Mouse (Mus musculus) testis, postnatal 14 days (tissue): Measurements from ENCODE around the gene Ppp1ca.

Source experiments
- DNase-seq: peaks from one replicate; pipeline ENCODE4 v3.0.0; 2021; ENCODE audit warnings: low spot score

The Ppp1ca gene

GRCm38 (mm10) chr19:4154437-4155222 lies 37.2 kb upstream of the Ppp1ca start:
- DNase-seq = no peak

GRCm38 (mm10) chr19:4155223-4156072 lies 36.4 kb upstream of the Ppp1ca start:
- no peak for DNase-seq

- DNase-seq = no peak
These were observed 35.7 kb upstream of the Ppp1ca start for GRCm38 (mm10) chr19:4156073-4156579.

- no peak for DNase-seq
These were observed 35.1 kb upstream of the Ppp1ca start for GRCm38 (mm10) chr19:4156771-4157170.

GRCm38 (mm10) chr19:4159049-4159448 lies 32.8 kb upstream of the Ppp1ca start:
- no peak for DNase-seq

- peak; percentile 96 for DNase-seq
These were observed 29.0 kb upstream of the Ppp1ca start, which contains the start of gene Rps6kb2 for GRCm38 (mm10) chr19:4162646-4163542. Gene Rps6kb2 (minus strand): TSS chr19:4163354.

- DNase-seq = no peak
These were observed 28.4 kb upstream of the Ppp1ca start for GRCm38 (mm10) chr19:4163543-4163887.

- no peak for DNase-seq
These were observed 27.8 kb upstream of the Ppp1ca start for GRCm38 (mm10) chr19:4164100-4164499.

GRCm38 (mm10) chr19:4164721-4165120 lies 27.1 kb upstream of the Ppp1ca start:
- DNase-seq = no peak

GRCm38 (mm10) chr19:4166678-4167476 lies 25.0 kb upstream of the Ppp1ca start:
- DNase-seq = no peak

- DNase-seq = peak; percentile 99
These were observed 22.5 kb upstream of the Ppp1ca start for GRCm38 (mm10) chr19:4169378-4169784.

GRCm38 (mm10) chr19:4169810-4170209 lies 22.1 kb upstream of the Ppp1ca start:
- DNase-seq = no peak

- no peak for DNase-seq
These were observed 21.0 kb upstream of the Ppp1ca start for GRCm38 (mm10) chr19:4170723-4171392.

GRCm38 (mm10) chr19:4171393-4172290 lies 20.2 kb upstream of the Ppp1ca start:
- DNase-seq = no peak

- no peak for DNase-seq
These were observed 18.9 kb upstream of the Ppp1ca start for GRCm38 (mm10) chr19:4172925-4173324.

GRCm38 (mm10) chr19:4175368-4175947 lies 16.4 kb upstream of the Ppp1ca start, which contains the start of gene Carns1:
Gene Carns1 (minus strand): TSS chr19:4175479.
- no peak for DNase-seq

- no peak for DNase-seq
These were observed 11.5 kb upstream of the Ppp1ca start for GRCm38 (mm10) chr19:4180411-4180810.

GRCm38 (mm10) chr19:4181892-4182291 lies 10.0 kb upstream of the Ppp1ca start:
- no peak for DNase-seq

GRCm38 (mm10) chr19:4183689-4184088 lies 8.2 kb upstream of the Ppp1ca start:
- DNase-seq = no peak
